Mouse (Mus musculus) liver, embryonic 14.5 days (tissue): ENCODE measurements around the gene Pde8a. TPM values are rescaled to one million over a fixed set of nuclear protein-coding genes. Genes with fewer than 3 reads are reported as not detected.
"Not testable (repeated sequence)": the region's sequence is repeated elsewhere in the genome, so short reads cannot be mapped to it uniquely, and the experiment has no call there.

ENCODE experiments used
- ATAC-seq: fragments of 200-750 bp; cut with Nextera tagmentation; 2 replicates; pipeline ENCODE4 v1.8.0; 2017; ENCODE audit warnings: moderate number of reproducible peaks, mild to moderate bottlenecking, moderate library complexity; ENCODE audit not compliant: insufficient read depth
- DNase-seq, 3 experiments: peaks; one replicate each; pipeline ENCODE4 v3.0.0-alpha.2; 2012 to 2013; ENCODE audit warnings: low read depth in 3 of 3, low spot score in 3 of 3
- H3K27ac ChIP-seq: fragments of 300-500 bp; sonication (generic); 2 replicates; pipeline ENCODE4 v1.5.1; 2014; ENCODE audit warnings: moderate library complexity, mild to moderate bottlenecking, control low read depth, inconsistent platforms
- H3K27me3 ChIP-seq: fragments of 300-500 bp; sonication (generic); 2 replicates; pipeline ENCODE4 v1.6.1; 2014; ENCODE audit warnings: mild to moderate bottlenecking, low read length, moderate library complexity; ENCODE audit not compliant: control insufficient read depth, insufficient read depth
- H3K36me3 ChIP-seq: fragments of 300-500 bp; sonication (generic); replicated peaks from 2 replicates; pipeline ENCODE4 v1.6.1; 2014; ENCODE audit warnings: low read depth; ENCODE audit not compliant: control insufficient read depth, insufficient read depth
- H3K4me1 ChIP-seq, 2 experiments: fragments of 200-500 bp in 1 of 2; fragments of 300-500 bp in 1 of 2; sonication (generic) in 1 of 2; replicated peaks; 2 replicates each; pipeline ENCODE4 v1.6.1; 2012 to 2014; ENCODE audit warnings: antibody characterized with exemption in 1 of 2, inconsistent platforms in 1 of 2, low read length in 1 of 2; ENCODE audit not compliant: control insufficient read depth in 2 of 2, insufficient read depth in 2 of 2
- H3K4me2 ChIP-seq: fragments of 300-500 bp; sonication (generic); 2 replicates; pipeline ENCODE4 v1.6.1; 2014; ENCODE audit warnings: low read depth, mild to moderate bottlenecking, control low read depth, moderate library complexity
- H3K4me3 ChIP-seq, 2 experiments: fragments of 200-500 bp in 1 of 2; fragments of 300-500 bp in 1 of 2; sonication (generic) in 1 of 2; 2 replicates each; pipeline ENCODE4 v1.5.1; 2012 to 2014; ENCODE audit warnings: low read depth in 2 of 2, low read length in 2 of 2, mild to moderate bottlenecking in 2 of 2, control low read depth in 1 of 2, inconsistent platforms in 1 of 2, moderate library complexity in 1 of 2; ENCODE audit not compliant: insufficient read depth in 1 of 2
- H3K9ac ChIP-seq: fragments of 300-500 bp; sonication (generic); replicated peaks from 2 replicates; pipeline ENCODE4 v1.6.1; 2014; ENCODE audit warnings: mild to moderate bottlenecking, control low read depth, moderate library complexity
- H3K9me3 ChIP-seq: fragments of 300-500 bp; sonication (generic); 2 replicates; pipeline ENCODE4 v1.6.1; 2016; ENCODE audit warnings: low read length, mixed read lengths; ENCODE audit not compliant: control insufficient read depth
- CTCF ChIP-seq: IDR thresholded peaks from 2 replicates; pipeline ENCODE4 v1.5.1; 2016; ENCODE audit warnings: antibody characterized with exemption, low read depth, control low read depth
- EP300 ChIP-seq: IDR thresholded peaks from 2 replicates; pipeline ENCODE4 v1.6.1; 2016; ENCODE audit warnings: antibody characterized with exemption, low read depth
- WGBS: fragments of 180-500 bp; shearing (Covaris S2); extraction: QIAGEN DNeasy Blood & Tissue Kit; methylation state at CpG from one replicate; pipeline ENCODE4 v1.1.7; 2014; ENCODE audit not compliant: insufficient replicate concordance; 5-methylcytosine and 5-hydroxymethylcytosine counted together
- polyA plus RNA-seq, 2 experiments: library from polyadenylated mRNA; depleted of rRNA in 1 of 2; stranded (reverse) in 1 of 2; unstranded in 1 of 2; fragments of >200 nt; fragmentation: Nextera tagmentation in 1 of 2; extraction: Ambion mirVana in 1 of 2; gene quantifications; 2 replicates each; pipeline versions ENCODE4 v1.2.1 to v1.2.3; 2012 to 2014

Gene Pde8a
- polyA plus RNA-seq, 2 experiments = 1.5 to 1.7 TPM

- ATAC-seq (no peak), DNase-seq (no peak)
- no peak overlapping the region for H3K4me2 ChIP-seq
- no peak overlapping the region for H3K4me3 ChIP-seq
- TF ChIP-seq CTCF = no peak
- TF ChIP-seq EP300 = no peak
- H3K36me3 ChIP-seq = no peaks in the 10 kb centered on the region
- no peak overlapping the region for H3K27ac ChIP-seq
- H3K9me3 ChIP-seq = no peaks in the 10 kb centered on the region
- H3K4me1 ChIP-seq = no peaks in the 10 kb centered on the region
- H3K27me3 ChIP-seq = no peaks in the 10 kb centered on the region
- H3K9ac ChIP-seq = no peak overlapping the region
- WGBS = 46% methylated on average over 2 of the region's 2 CpGs
Observed at GRCm38 (mm10) chr7:81184136-81184535, 29.3 kb upstream of the Pde8a start.

- WGBS = 57% methylated on average over 1 of the region's 1 CpGs
- H3K4me3 ChIP-seq = no peak overlapping the region
Observed at GRCm38 (mm10) chr7:81184651-81185050, 28.7 kb upstream of the Pde8a start.

GRCm38 (mm10) chr7:81186036-81186435 lies 27.4 kb upstream of the Pde8a start:
- not testable (repeated sequence) for H3K27me3 ChIP-seq, H3K4me3 ChIP-seq, H3K4me1 ChIP-seq, H3K9ac ChIP-seq, ATAC-seq, H3K9me3 ChIP-seq, H3K27ac ChIP-seq, H3K4me2 ChIP-seq, DNase-seq, H3K36me3 ChIP-seq

More at GRCm38 (mm10) chr7:81184651-81185050, 28.7 kb upstream of the Pde8a start:
- Histone ChIP-seq H3K4me1 (no peaks in the 10 kb centered on the region), H3K4me2 (no peak overlapping the region), H3K9ac (no peak overlapping the region), H3K27ac (no peak overlapping the region), H3K9me3 (no peaks in the 10 kb centered on the region), H3K27me3 (no peaks in the 10 kb centered on the region), H3K36me3 (no peaks in the 10 kb centered on the region)
- ATAC-seq (no peak), DNase-seq (no peak)
- TF ChIP-seq EP300 (no peak), CTCF (no peak)

- TF ChIP-seq CTCF = no peak
- Histone ChIP-seq H3K9ac (no peak overlapping the region), H3K27me3 (no peaks in the 10 kb centered on the region), H3K27ac (no peak overlapping the region), H3K36me3 (no peaks in the 10 kb centered on the region), H3K4me3 (no peak overlapping the region), H3K4me1 (no peaks in the 10 kb centered on the region), H3K4me2 (no peak overlapping the region), H3K9me3 (no peaks in the 10 kb centered on the region)
- DNase-seq (no peak), ATAC-seq (no peak)
- WGBS = 55% methylated on average over 9 of the region's 9 CpGs
Observed at GRCm38 (mm10) chr7:81189180-81189579, 24.2 kb upstream of the Pde8a start.

GRCm38 (mm10) chr7:81195509-81195908 lies 17.9 kb upstream of the Pde8a start:
- H3K4me3 ChIP-seq = no peak overlapping the region
- no peaks in the 10 kb centered on the region for H3K9me3 ChIP-seq
- no peaks in the 10 kb centered on the region for H3K36me3 ChIP-seq
- no peaks in the 10 kb centered on the region for H3K27me3 ChIP-seq
- no peak for TF ChIP-seq EP300
- DNase-seq (no peak), ATAC-seq (no peak)
- 0 out of 4 replicates have a peak, but pooled peaks cover 0 to 4% of the 10 kb centered on the region in 2 experiments for H3K4me1 ChIP-seq
- H3K27ac ChIP-seq = no peak overlapping the region
- 15% methylated on average over 4 of the region's 4 CpGs for WGBS
- H3K9ac ChIP-seq = no peak overlapping the region
- H3K4me2 ChIP-seq = no peak overlapping the region

GRCm38 (mm10) chr7:81196796-81197195 lies 16.6 kb upstream of the Pde8a start:
- 47% methylated on average over 3 of the region's 3 CpGs for WGBS

More at GRCm38 (mm10) chr7:81196796-81197195, 16.6 kb upstream of the Pde8a start:
- H3K4me3 ChIP-seq = no peak overlapping the region
- H3K36me3 ChIP-seq = no peaks in the 10 kb centered on the region
- no peak for TF ChIP-seq EP300
- no peaks in the 10 kb centered on the region for H3K27me3 ChIP-seq
- H3K4me1 ChIP-seq = 0 out of 4 replicates have a peak, but pooled peaks cover 0 to 4% of the 10 kb centered on the region in 2 experiments
- DNase-seq (no peak), ATAC-seq (no peak)
- no peak overlapping the region for H3K9ac ChIP-seq
- no peaks in the 10 kb centered on the region for H3K9me3 ChIP-seq
- H3K27ac ChIP-seq = no peak overlapping the region
- no peak overlapping the region for H3K4me2 ChIP-seq
